Mouse (Mus musculus): ENCODE results near the gene Plac1. TPM values are rescaled to one million over a fixed set of nuclear protein-coding genes. Genes with fewer than 3 reads are reported as not detected.
A peak's percentile ranks its signal among the peaks of the same experiment; 100 is the strongest.

Gene Plac1
- polyA plus RNA-seq, 1 experiment from 2014 or later = 15.0 TPM

GRCm38 (mm10) chrX:53057054-53057759 is 182.7 kb downstream of the Plac1 start:
- WGBS = 16% methylated on average over 36 of the region's 42 CpGs
- peaks cover 20% of the 10 kb centered on the region for H3K4me1 ChIP-seq
- H3K4me2 ChIP-seq = peak overlapping the region; percentile 59
- ATAC-seq (ENCODE audit: borderline replicate concordance, extremely low read depth, low FRiP score, low TSS enrichment) = peak; percentile 91
- no peaks in the 10 kb centered on the region for H3K36me3 ChIP-seq
- H3K9me3 ChIP-seq = no peaks in the 10 kb centered on the region
- peak overlapping the region; percentile 95 for H3K27ac ChIP-seq
- peak overlapping the region; percentile 71 for H3K9ac ChIP-seq
- no peaks in the 10 kb centered on the region for H3K27me3 ChIP-seq
- peak overlapping the region; percentile 55 for H3K4me3 ChIP-seq

- no peak for ATAC-seq (ENCODE audit: borderline replicate concordance, extremely low read depth, low FRiP score, low TSS enrichment)
- peak overlapping the region; percentile 95 for H3K27ac ChIP-seq
Measured at GRCm38 (mm10) chrX:53056627-53057026, 183.3 kb downstream of the Plac1 start.

GRCm38 (mm10) chrX:53055771-53056170 is 184.1 kb downstream of the Plac1 start:
- peaks cover 20% of the 10 kb centered on the region for H3K4me1 ChIP-seq
- peak overlapping the region; percentile 71 for H3K9ac ChIP-seq
- no peaks in the 10 kb centered on the region for H3K27me3 ChIP-seq
- H3K36me3 ChIP-seq = no peaks in the 10 kb centered on the region
- H3K27ac ChIP-seq = peak overlapping the region; percentile 95
- H3K9me3 ChIP-seq = no peaks in the 10 kb centered on the region
- 4% methylated on average over 9 of the region's 9 CpGs for WGBS
- ATAC-seq (ENCODE audit: borderline replicate concordance, extremely low read depth, low FRiP score, low TSS enrichment) = no peak
- H3K4me3 ChIP-seq = peak overlapping the region; percentile 55
- peak overlapping the region; percentile 42 for H3K4me2 ChIP-seq

More at GRCm38 (mm10) chrX:53056627-53057026, 183.3 kb downstream of the Plac1 start:
- H3K4me2 ChIP-seq = peak overlapping the region; percentile 42; the same call in 1 of the 2 replicates
- H3K4me3 ChIP-seq = peak overlapping the region; percentile 55
- peak overlapping the region; percentile 71 for H3K9ac ChIP-seq
- peaks cover 20% of the 10 kb centered on the region for H3K4me1 ChIP-seq
- no peaks in the 10 kb centered on the region for H3K36me3 ChIP-seq
- H3K27me3 ChIP-seq = no peaks in the 10 kb centered on the region
- WGBS = 20% methylated on average over 31 of the region's 33 CpGs
- H3K9me3 ChIP-seq = no peaks in the 10 kb centered on the region

- peak overlapping the region; percentile 75 for H3K27ac ChIP-seq
- 26% methylated on average over 5 of the region's 5 CpGs for WGBS
Measured at GRCm38 (mm10) chrX:53053885-53054284, 186.0 kb downstream of the Plac1 start.

GRCm38 (mm10) chrX:53052652-53053500 is 187.0 kb downstream of the Plac1 start:
- H3K9me3 ChIP-seq = no peaks in the 10 kb centered on the region
- H3K4me3 ChIP-seq = no peak overlapping the region
- H3K4me1 ChIP-seq = peaks cover 24% of the 10 kb centered on the region
- H3K36me3 ChIP-seq = no peaks in the 10 kb centered on the region
- no peak overlapping the region for H3K9ac ChIP-seq
- no peaks in the 10 kb centered on the region for H3K27me3 ChIP-seq
- peak overlapping the region; percentile 75 for H3K27ac ChIP-seq
- WGBS = 11% methylated on average over 13 of the region's 13 CpGs
- peak overlapping the region; percentile 48 for H3K4me2 ChIP-seq
- ATAC-seq (ENCODE audit: borderline replicate concordance, extremely low read depth, low FRiP score, low TSS enrichment) = peak; percentile 41

More at GRCm38 (mm10) chrX:53053885-53054284, 186.0 kb downstream of the Plac1 start:
- peak overlapping the region; percentile 30 for H3K4me3 ChIP-seq
- H3K9me3 ChIP-seq = no peaks in the 10 kb centered on the region
- no peak for ATAC-seq (ENCODE audit: borderline replicate concordance, extremely low read depth, low FRiP score, low TSS enrichment)
- peaks cover 29% of the 10 kb centered on the region for H3K4me1 ChIP-seq
- peak overlapping the region; percentile 32 for H3K9ac ChIP-seq
- H3K27me3 ChIP-seq = no peaks in the 10 kb centered on the region
- H3K4me2 ChIP-seq = peak overlapping the region; percentile 48
- H3K36me3 ChIP-seq = no peaks in the 10 kb centered on the region

- Histone ChIP-seq H3K4me3 (peak overlapping the region; percentile 15), H3K9ac (no peak overlapping the region), H3K4me2 (peak overlapping the region; percentile 45), H3K36me3 (no peaks in the 10 kb centered on the region), H3K9me3 (no peaks in the 10 kb centered on the region), H3K27me3 (no peaks in the 10 kb centered on the region), H3K27ac (peak overlapping the region; percentile 50; the same call in 1 of the 2 replicates), H3K4me1 (peaks cover 33% of the 10 kb centered on the region)
- 14% methylated on average over 8 of the region's 9 CpGs for WGBS
- no peak for ATAC-seq (ENCODE audit: borderline replicate concordance, extremely low read depth, low FRiP score, low TSS enrichment)
Measured at GRCm38 (mm10) chrX:53050353-53050752, 189.6 kb downstream of the Plac1 start.

- H3K4me1 ChIP-seq = peaks cover 41% of the 10 kb centered on the region
- H3K9me3 ChIP-seq = no peaks in the 10 kb centered on the region
- no peaks in the 10 kb centered on the region for H3K36me3 ChIP-seq
- H3K27ac ChIP-seq = no peak overlapping the region
- ATAC-seq (ENCODE audit: borderline replicate concordance, extremely low read depth, low FRiP score, low TSS enrichment) = no peak
- no peaks in the 10 kb centered on the region for H3K27me3 ChIP-seq
- 59% methylated on average over 4 of the region's 4 CpGs for WGBS
- H3K9ac ChIP-seq = no peak overlapping the region
- H3K4me3 ChIP-seq = no peak overlapping the region
- H3K4me2 ChIP-seq = no peak overlapping the region
Measured at GRCm38 (mm10) chrX:53049196-53049595, 190.7 kb downstream of the Plac1 start.

GRCm38 (mm10) chrX:53046911-53047310 is 193.0 kb downstream of the Plac1 start:
- 23% methylated on average over 2 of the region's 2 CpGs for WGBS
- Histone ChIP-seq H3K36me3 (no peaks in the 10 kb centered on the region), H3K27ac (peak overlapping the region; percentile 72), H3K4me1 (peaks cover 33% of the 10 kb centered on the region), H3K9ac (no peak overlapping the region), H3K4me3 (no peak overlapping the region), H3K27me3 (no peaks in the 10 kb centered on the region), H3K9me3 (no peaks in the 10 kb centered on the region), H3K4me2 (no peak overlapping the region)
- no peak; the same call in 1 of the 2 replicates for ATAC-seq (ENCODE audit: borderline replicate concordance, extremely low read depth, low FRiP score, low TSS enrichment)

GRCm38 (mm10) chrX:53046033-53046432 is 193.9 kb downstream of the Plac1 start:
- no peak overlapping the region for H3K9ac ChIP-seq
- no peaks in the 10 kb centered on the region for H3K9me3 ChIP-seq
- ATAC-seq (ENCODE audit: borderline replicate concordance, extremely low read depth, low FRiP score, low TSS enrichment) = no peak
- H3K36me3 ChIP-seq = no peaks in the 10 kb centered on the region
- WGBS = 39% methylated on average over 4 of the region's 4 CpGs
- H3K27ac ChIP-seq = peak overlapping the region; percentile 72
- H3K4me2 ChIP-seq = no peak overlapping the region
- H3K4me3 ChIP-seq = no peak overlapping the region
- H3K27me3 ChIP-seq = no peaks in the 10 kb centered on the region
- H3K4me1 ChIP-seq = peaks cover 33% of the 10 kb centered on the region

GRCm38 (mm10) chrX:53045187-53045903 is 194.6 kb downstream of the Plac1 start:
- peak; percentile 72; the same call in 1 of the 2 replicates for ATAC-seq (ENCODE audit: borderline replicate concordance, extremely low read depth, low FRiP score, low TSS enrichment)
- no peaks in the 10 kb centered on the region for H3K27me3 ChIP-seq
- H3K4me3 ChIP-seq = no peak overlapping the region
- no peaks in the 10 kb centered on the region for H3K9me3 ChIP-seq
- peaks cover 30% of the 10 kb centered on the region for H3K4me1 ChIP-seq
- H3K27ac ChIP-seq = peak overlapping the region; percentile 72
- no peaks in the 10 kb centered on the region for H3K36me3 ChIP-seq
- WGBS = 24% methylated on average over 10 of the region's 10 CpGs
- no peak overlapping the region for H3K9ac ChIP-seq
- H3K4me2 ChIP-seq = no peak overlapping the region

- WGBS = 83% methylated on average over 6 of the region's 6 CpGs
- ATAC-seq (ENCODE audit: borderline replicate concordance, extremely low read depth, low FRiP score, low TSS enrichment) = no peak
- H3K4me3 ChIP-seq = no peak overlapping the region
Measured at GRCm38 (mm10) chrX:53041006-53041405, 198.9 kb downstream of the Plac1 start.

More at GRCm38 (mm10) chrX:53041006-53041405, 198.9 kb downstream of the Plac1 start:
- no peaks in the 10 kb centered on the region for H3K36me3 ChIP-seq
- peaks cover 17% of the 10 kb centered on the region for H3K4me1 ChIP-seq
- H3K9me3 ChIP-seq = no peaks in the 10 kb centered on the region
- no peak overlapping the region for H3K4me2 ChIP-seq
- H3K9ac ChIP-seq = no peak overlapping the region
- H3K27ac ChIP-seq = no peak overlapping the region
- H3K27me3 ChIP-seq = no peaks in the 10 kb centered on the region
